Mouse (Mus musculus): Measurements from ENCODE around the gene Aoc3.
"Not testable (repeated sequence)": the region's sequence is repeated elsewhere in the genome, so short reads cannot be mapped to it uniquely, and the experiment has no call there.

Aoc3 gene

DNA sequence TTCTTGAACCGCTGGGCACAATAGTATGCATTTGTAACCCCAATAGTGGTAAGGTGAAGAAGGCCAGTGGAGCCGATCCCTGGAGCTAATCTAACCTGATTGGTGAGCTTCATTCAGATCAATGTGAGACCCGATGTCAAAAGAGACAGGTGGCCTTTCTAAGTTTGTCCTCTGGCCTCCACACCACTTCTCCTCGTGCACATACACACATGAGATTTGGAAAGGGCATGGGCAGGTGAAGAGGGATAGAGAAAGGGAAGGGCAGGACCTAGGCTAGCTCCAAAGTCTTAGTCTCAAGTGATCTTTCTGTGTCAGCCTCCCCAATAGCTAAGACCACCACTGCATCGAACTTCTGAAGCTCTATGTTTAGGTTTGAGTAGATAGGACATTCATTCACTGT lies 39.7 kb downstream of the Aoc3 start:
- DNase-seq (ENCODE audit: low read depth, low spot score) = no peak

- no peak for DNase-seq (ENCODE audit: low read depth, low spot score)
Observed at GRCm38 (mm10) chr11:101374421-101374938, 44.1 kb downstream of the Aoc3 start.

DNA sequence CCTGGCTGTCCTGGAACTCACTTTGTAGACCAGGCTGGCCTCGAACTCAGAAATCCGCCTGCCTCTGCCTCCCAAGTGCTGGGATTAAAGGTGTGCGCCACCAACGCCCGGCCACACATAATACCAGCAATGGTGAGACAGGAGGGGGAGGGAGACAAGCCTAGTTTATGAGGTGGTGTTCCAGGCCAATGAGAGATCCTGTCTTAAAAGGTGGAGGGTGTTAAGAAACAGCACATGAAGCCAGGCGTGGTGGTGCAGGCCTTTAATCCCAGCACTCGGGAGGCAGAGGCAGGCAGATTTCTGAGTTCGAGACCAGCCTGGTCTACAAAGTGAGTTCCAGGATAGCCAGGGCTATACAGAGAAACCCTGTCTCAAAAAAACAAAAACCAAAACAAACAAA lies 47.8 kb downstream of the Aoc3 start:
- not testable (repeated sequence) for DNase-seq (ENCODE audit: low read depth, low spot score)

GRCm38 (mm10) chr11:101378926-101379325 lies 48.5 kb downstream of the Aoc3 start:
- no peak for DNase-seq (ENCODE audit: low read depth, low spot score)

DNA sequence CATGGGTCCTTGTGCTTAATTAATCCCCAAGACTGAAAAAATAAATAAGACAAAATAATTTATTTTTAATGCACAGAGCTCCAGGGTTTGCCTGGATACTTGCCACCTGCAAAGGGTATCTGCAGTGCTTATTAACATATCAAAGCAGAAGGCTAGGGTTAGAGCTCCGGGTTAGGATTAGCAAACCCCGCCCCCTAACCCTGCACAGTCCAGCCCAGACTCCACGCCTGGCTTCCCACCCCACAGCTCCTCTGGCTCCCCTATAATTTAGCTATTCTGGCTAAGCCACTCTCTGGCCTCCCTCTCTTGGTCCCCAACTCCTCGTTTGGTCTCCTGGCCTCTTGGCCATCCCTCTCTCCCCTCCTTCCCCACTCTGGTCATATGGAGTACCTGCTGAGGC lies 51.4 kb downstream of the Aoc3 start:
- DNase-seq (ENCODE audit: low read depth, low spot score) = no peak

All from retina, postnatal 7 days (tissue).